Mouse (Mus musculus) retina, embryonic 14.5 days (tissue): ENCODE data around the gene Scgb1a1.
"Not testable (repeated sequence)": the region's sequence is repeated elsewhere in the genome, so short reads cannot be mapped to it uniquely, and the experiment has no call there.

Experiments
- DNase-seq: peaks from one replicate; pipeline ENCODE4 v3.0.0-alpha.2; 2015; ENCODE audit warnings: low spot score

Scgb1a1 gene

DNA sequence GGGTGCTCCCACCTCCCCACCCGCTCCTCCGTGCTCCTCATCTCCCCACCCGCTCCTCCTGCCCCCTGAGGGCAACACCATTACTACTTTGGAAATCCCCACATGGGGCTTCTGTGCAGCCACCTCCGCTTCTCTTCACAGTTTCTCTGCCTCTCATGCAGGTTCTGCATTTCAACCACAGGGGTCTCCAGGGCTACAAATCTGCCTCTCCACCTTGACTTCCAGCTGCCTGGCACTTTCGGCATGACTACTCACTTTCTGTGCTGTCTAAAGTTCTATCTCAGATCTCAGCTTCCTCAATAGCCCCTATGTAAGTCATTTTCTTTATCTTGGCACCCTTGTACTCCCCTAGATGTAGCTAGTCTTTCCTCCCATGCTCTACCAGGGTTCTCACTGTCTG lies 20.5 kb downstream of the Scgb1a1 start:
- DNase-seq, result no peak

- peak; percentile 59 for DNase-seq
Observed at GRCm38 (mm10) chr19:9065621-9066561, 21.9 kb downstream of the Scgb1a1 start.

DNA sequence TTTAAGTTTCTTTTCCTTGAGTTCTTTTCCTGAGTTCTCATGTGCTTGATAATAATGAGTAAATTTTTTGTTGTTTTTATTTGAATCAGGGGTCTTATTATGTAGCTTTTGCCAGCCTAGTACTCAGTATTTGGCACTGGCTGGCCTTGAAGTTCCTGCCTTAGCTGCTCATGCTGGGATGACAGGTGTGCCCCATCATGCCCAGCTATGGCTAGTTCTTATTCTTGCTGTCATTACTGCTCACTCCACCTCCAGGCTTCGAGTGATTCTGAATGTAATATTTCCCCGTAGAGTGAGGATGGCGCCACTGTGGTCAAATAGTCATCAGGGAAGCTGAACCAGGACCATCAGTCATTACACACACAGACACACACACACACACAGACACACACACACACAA lies 23.9 kb downstream of the Scgb1a1 start:
- no peak for DNase-seq

GRCm38 (mm10) chr19:9062822-9063221 lies 24.9 kb downstream of the Scgb1a1 start:
- DNase-seq, result no peak

DNA sequence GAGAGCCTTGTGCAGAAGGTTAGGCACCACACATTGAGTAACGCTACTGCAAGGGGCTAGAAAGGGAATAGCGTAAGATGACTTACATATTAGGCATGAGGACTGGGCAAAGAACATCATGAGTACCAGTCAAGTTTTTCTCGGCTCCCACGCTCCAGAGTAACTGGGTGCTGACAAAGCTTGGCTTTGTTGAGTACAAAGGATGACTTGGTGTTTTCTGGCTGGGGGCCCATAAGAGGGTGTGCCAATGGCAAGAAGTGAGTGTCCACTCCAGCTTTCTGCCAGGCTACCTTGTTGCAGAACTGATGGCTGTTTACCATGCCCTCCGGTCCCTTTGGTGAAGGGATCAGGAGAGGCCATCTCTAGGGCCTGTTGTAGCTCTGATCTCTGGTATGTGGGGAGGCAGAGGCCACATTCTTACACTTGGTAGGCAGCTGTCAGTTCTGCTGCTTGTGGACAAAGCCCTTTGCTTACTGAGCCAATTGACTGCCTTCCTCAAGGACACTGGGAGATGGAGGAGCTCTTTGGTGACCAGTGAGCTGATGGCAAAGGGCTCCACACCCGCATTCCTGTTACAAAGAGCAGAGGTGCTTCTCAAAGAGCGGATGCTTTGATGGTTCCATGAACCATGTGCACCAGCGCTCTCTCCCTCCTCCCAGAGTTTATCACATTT lies 26.4 kb downstream of the Scgb1a1 start:
- no peak for DNase-seq

DNA sequence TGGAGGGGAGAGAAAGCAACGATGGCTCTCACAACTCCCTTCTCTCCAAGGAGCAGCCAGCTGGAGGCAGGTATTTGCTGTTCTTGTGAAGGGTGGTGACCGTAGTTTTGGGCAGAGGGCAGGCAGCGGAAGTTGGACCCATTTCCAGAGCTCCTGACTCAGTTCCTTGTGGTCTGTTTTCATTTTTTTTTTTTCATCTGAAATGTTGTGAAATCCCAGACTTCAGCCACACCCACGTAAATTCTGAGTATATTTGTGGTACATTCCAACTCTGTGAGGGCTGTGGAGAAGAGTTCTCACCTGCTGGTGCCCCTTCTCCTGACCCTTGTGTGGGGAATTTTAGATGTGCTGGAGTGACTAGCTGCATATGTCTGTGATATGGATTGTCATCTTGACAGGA lies 27.7 kb downstream of the Scgb1a1 start:
- DNase-seq, result no peak

GRCm38 (mm10) chr19:9059391-9059790 lies 28.4 kb downstream of the Scgb1a1 start:
- DNase-seq, result no peak

GRCm38 (mm10) chr19:9058944-9059343 lies 28.8 kb downstream of the Scgb1a1 start:
- DNase-seq, result no peak

GRCm38 (mm10) chr19:9058331-9058884 lies 29.4 kb downstream of the Scgb1a1 start:
- DNase-seq, result no peak

- DNase-seq, result no peak
Observed at GRCm38 (mm10) chr19:9057679-9058078, 30.1 kb downstream of the Scgb1a1 start.

DNA sequence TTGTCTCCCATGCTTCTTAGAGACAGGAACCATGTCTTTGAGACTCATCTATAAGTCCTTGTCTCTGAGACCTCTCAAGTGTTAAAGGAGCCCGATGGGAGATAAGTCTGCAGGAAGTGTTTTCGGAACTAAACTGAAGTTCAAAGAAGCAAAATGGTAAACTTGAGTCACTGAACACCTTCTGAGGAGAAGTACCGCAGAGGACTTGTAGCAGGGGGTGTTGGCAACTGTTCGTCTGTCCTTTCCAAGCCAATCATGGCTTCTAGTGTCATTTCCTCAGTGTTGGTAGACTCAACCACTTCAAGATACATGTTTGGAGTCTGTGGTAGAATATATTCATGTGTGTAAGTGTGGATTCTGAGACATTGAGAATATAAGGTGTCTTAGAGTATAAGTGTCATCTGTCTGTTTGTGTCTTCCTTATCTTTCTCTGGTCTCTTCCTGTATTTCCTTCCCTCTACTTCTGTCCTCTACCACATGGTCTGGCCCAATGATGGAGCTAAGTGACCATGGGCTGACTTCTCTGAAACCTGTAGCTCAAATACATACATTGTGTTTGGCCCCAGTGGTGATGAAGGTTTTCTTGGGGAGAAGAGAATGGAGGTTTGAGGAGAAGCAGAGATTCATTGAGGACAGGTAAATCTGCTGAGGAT lies 31.9 kb downstream of the Scgb1a1 start:
- no peak for DNase-seq

DNA sequence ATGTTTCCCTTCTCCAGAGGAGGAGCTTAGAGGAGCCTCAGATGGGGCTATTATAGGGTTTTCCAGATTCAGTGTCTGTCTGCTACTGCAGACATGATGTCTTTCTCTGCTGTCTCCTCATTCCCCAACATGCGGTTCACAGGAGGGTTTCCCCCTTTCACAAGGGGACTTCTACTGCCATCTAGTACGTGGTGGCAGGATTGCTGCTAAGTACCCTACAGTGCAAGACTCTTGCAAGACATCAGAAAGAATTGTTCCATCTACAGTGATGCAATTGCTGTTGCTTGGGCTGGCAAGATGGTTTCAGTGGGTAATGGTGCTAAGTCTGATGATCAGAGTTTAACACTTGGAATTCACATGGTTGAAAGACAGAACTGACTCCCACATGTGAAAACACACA lies 32.6 kb downstream of the Scgb1a1 start:
- no peak for DNase-seq

DNA sequence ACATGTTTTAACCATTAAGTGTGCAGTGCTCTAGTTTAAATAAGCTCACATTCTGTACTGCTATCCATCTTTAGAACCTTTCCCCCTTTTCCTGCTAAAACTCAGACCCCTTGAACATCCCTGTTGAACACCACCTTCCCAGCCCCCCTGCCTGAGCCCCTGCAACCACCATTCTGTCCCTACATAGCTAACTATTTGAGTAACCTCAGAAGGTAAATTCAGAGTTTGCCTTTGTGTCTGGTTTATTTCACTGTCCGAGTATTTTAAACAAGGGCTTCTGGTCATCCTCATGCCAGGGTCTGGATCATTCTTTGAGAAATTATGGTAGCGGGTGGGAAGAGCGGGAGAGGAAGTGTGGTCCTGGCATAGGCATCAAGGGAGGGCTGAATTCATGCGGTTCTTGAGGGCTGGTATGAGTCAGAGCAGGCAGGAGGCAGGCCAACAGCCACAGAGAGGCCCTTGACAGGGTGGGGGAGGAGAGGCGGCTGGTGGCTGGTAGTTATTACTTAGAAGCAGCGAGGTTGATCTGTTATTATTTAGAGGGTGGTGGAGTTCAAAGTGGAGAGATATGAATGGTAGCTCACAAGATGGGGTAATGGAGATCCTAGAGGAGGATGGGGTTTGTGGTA lies 34.8 kb downstream of the Scgb1a1 start:
- DNase-seq, result no peak

DNA sequence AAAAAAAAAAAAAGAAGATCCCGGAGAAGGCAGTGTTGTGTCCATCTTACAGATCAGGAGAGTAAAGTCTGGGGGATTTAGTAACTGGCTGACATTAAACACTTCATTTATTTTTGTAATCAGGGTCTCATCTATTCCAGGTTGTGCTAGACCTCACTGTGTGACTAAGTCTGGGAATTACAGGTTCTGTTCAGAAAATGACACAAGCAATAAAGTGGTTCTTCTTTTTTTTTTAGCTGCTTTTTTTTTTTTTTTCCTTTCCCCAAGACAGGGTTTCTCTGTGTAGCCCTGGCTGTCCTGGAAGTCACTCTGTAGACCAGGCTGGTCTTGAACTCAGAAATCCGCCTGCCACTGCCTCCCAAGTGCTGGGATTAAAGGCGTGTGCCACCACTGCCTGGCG lies 35.8 kb downstream of the Scgb1a1 start:
- not testable (repeated sequence) for DNase-seq

- DNase-seq, result no peak
Observed at GRCm38 (mm10) chr19:9050294-9051229, 37.2 kb downstream of the Scgb1a1 start.

- DNase-seq, result no peak
Observed at GRCm38 (mm10) chr19:9048981-9049687, 38.6 kb downstream of the Scgb1a1 start.

DNA sequence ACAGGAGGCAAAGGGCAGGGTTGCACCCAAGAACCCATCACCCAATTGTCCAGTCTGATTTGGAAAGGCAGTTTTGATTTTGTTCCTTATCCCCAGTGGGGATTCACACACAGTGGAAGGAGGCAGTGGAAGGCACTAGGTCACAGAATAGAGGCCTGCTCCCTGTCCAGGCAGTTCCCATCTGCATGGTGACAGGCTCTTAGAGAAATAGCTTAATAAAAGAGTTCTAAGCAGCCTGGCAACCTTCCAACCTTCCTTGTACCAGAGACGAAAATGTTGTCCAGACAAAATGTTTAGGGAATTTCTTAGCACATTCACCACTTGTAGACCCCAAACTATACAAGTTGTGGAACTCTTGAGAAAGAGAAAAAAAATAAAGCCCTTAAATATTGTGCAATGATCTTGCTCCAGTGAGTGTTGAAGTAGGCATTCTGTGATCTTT lies 39.8 kb downstream of the Scgb1a1 start:
- no peak for DNase-seq

GRCm38 (mm10) chr19:9047207-9047945 lies 40.4 kb downstream of the Scgb1a1 start:
- DNase-seq, result no peak

GRCm38 (mm10) chr19:9044291-9044690 lies 43.5 kb downstream of the Scgb1a1 start:
- no peak for DNase-seq
